Mouse (Mus musculus) intestine, embryonic 14.5 days (tissue): ENCODE measurements around the gene Nxn. TPM values are rescaled to one million over a fixed set of nuclear protein-coding genes. Genes with fewer than 3 reads are reported as not detected.

Experiments used
- ATAC-seq: fragments of 200-750 bp; cut with Nextera tagmentation; replicated peaks from 2 replicates; pipeline ENCODE4 v1.8.0; 2017; ENCODE audit warnings: low read depth, moderate number of reproducible peaks, moderate TSS enrichment, moderate library complexity; ENCODE audit not compliant: low FRiP score, low TSS enrichment
- DNase-seq: peaks from one replicate; pipeline ENCODE4 v3.0.0-alpha.2; 2018; ENCODE audit warnings: low spot score
- H3K27ac ChIP-seq: fragments of 300-500 bp; sonication (generic); 2 replicates; pipeline ENCODE4 v1.5.1; 2014; ENCODE audit warnings: low read depth, mild to moderate bottlenecking, control low read depth
- H3K27me3 ChIP-seq: fragments of 300-500 bp; sonication (generic); replicated peaks from 2 replicates; pipeline ENCODE4 v1.6.1; 2014; ENCODE audit warnings: low read length, control low read depth; ENCODE audit not compliant: control insufficient read depth, insufficient read depth
- H3K36me3 ChIP-seq: fragments of 300-500 bp; sonication (generic); 2 replicates; pipeline ENCODE4 v1.6.1; 2014; ENCODE audit warnings: low read length, control low read depth; ENCODE audit not compliant: control insufficient read depth, insufficient read depth
- H3K4me1 ChIP-seq: fragments of 300-500 bp; sonication (generic); replicated peaks from 2 replicates; pipeline ENCODE4 v1.6.1; 2014; ENCODE audit warnings: low read length, control low read depth, mixed read lengths; ENCODE audit not compliant: control insufficient read depth, insufficient read depth
- H3K4me2 ChIP-seq: fragments of 300-500 bp; sonication (generic); 2 replicates; pipeline ENCODE4 v1.6.1; 2014; ENCODE audit warnings: low read length
- H3K4me3 ChIP-seq: fragments of 300-500 bp; sonication (generic); 2 replicates; pipeline ENCODE4 v1.5.1; 2014; ENCODE audit warnings: low read depth, low read length, control low read depth, mixed read lengths
- H3K9ac ChIP-seq: fragments of 300-500 bp; sonication (generic); 2 replicates; pipeline ENCODE4 v1.6.1; 2014; ENCODE audit warnings: mild to moderate bottlenecking, low read length
- H3K9me3 ChIP-seq: fragments of 300-500 bp; sonication (generic); 2 replicates; pipeline ENCODE4 v1.6.1; 2016; ENCODE audit warnings: low read length, control low read depth; ENCODE audit not compliant: control insufficient read depth
- WGBS: fragments of 180-500 bp; shearing (Covaris S2); extraction: QIAGEN DNeasy Blood & Tissue Kit; methylation state at CpG from one replicate; pipeline ENCODE4 v1.1.7; 2014; 5-methylcytosine and 5-hydroxymethylcytosine counted together
- polyA plus RNA-seq: library from polyadenylated mRNA; unstranded; fragments of >200 nt; fragmentation: Nextera tagmentation; extraction: Ambion mirVana; gene quantifications from 2 replicates; pipeline ENCODE4 v1.2.1, GENCODE M21; 2014

Gene Nxn
- polyA plus RNA-seq, 1 experiment from 2014 or later, result 45.8 TPM

- Histone ChIP-seq H3K9me3 (no peaks in the 10 kb centered on the region), H3K9ac (no peak overlapping the region), H3K4me3 (no peak overlapping the region), H3K4me1 (peaks cover 56% of the 10 kb centered on the region), H3K27me3 (no peaks in the 10 kb centered on the region), H3K4me2 (no peak overlapping the region), H3K27ac (0 out of 2 replicates have a peak overlapping the region, but pooled peaks have one; percentile 38), H3K36me3 (no peaks in the 10 kb centered on the region)
- WGBS, result 35% methylated on average over 11 of the region's 11 CpGs
- DNase-seq, result no peak
- ATAC-seq, result no peak
Observed at GRCm38 (mm10) chr11:76328084-76328483, 70.9 kb downstream of the Nxn start.

DNA sequence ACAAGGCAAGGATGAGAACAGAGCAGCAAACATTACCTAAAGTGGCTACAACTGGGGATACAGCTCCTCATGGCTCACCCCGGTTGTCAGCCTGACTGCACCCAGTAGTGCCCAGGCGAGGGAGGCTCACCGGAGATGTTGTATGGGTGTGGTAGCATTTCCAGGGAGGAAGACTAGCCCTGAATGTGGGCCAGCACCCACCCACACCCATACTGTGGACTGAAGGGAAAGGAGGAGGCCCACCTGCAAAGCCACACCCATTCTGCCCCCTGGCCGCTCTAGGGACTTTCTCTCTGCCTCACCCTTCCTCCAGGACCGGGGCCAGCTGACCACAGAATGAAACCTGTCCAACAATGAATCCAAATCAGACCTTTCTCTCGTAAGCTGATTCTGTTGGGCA lies 72.3 kb downstream of the Nxn start:
- ATAC-seq (no peak), DNase-seq (no peak)
- no peaks in the 10 kb centered on the region for H3K27me3 ChIP-seq
- no peak overlapping the region for H3K4me3 ChIP-seq
- H3K9me3 ChIP-seq, result no peaks in the 10 kb centered on the region
- H3K4me1 ChIP-seq, result peaks cover 56% of the 10 kb centered on the region
- no peak overlapping the region for H3K27ac ChIP-seq
- H3K36me3 ChIP-seq, result no peaks in the 10 kb centered on the region
- WGBS, result 71% methylated on average over 6 of the region's 6 CpGs
- no peak overlapping the region for H3K4me2 ChIP-seq
- no peak overlapping the region for H3K9ac ChIP-seq

GRCm38 (mm10) chr11:76326051-76326450 lies 72.9 kb downstream of the Nxn start:
- WGBS, result 82% methylated on average over 2 of the region's 2 CpGs
- no peak overlapping the region for H3K27ac ChIP-seq
- H3K9me3 ChIP-seq, result peaks cover under 1% of the 10 kb centered on the region; the same call in 1 of the 2 replicates
- H3K4me2 ChIP-seq, result no peak overlapping the region
- H3K27me3 ChIP-seq, result no peaks in the 10 kb centered on the region
- H3K9ac ChIP-seq, result no peak overlapping the region
- no peak overlapping the region for H3K4me3 ChIP-seq
- peaks cover 58% of the 10 kb centered on the region for H3K4me1 ChIP-seq
- no peaks in the 10 kb centered on the region for H3K36me3 ChIP-seq
- DNase-seq (no peak), ATAC-seq (no peak)

DNA sequence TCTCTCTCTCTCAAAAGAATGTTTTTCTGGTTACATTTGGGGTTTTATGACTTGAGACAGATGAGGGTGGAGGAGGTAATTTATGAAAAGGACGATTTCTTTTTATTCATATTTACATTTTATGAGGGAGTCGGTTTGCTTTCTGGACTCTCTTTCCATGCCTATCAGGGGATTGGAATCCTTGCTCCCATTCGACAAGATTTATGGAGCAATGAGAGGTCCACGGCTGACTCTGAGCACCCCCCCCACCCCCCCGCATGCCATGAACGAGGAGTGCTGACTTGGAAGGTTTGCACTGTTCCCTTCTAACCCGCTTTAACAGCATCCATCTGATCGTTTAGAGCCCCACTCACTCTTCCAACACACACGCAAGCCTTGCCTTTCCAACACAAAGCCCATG lies 74.1 kb downstream of the Nxn start:
- WGBS, result 24% methylated on average over 9 of the region's 9 CpGs
- ATAC-seq (no peak), DNase-seq (no peak)

DNA sequence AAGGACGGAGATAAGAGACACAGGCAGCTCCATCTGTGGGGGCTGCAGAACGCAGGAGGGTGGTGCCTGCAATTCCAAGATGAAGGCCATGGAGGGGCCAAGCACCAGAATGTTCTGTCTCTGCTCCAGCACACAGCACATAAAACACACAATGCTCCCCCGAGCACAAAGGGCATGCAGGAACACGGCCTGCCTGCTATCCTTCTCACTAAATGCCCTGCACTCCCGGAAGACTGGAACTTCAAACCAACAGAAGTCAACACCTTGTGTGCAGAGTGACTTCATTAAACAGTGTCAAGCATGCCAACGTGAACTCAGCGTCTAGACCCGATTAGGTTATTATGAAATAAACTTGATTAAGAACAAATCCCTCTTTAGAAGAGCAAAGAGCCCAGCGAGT lies 74.7 kb downstream of the Nxn start:
- Histone ChIP-seq H3K27ac (peak overlapping the region; percentile 51), H3K4me2 (no peak overlapping the region), H3K4me1 (peaks cover 58% of the 10 kb centered on the region), H3K36me3 (no peaks in the 10 kb centered on the region), H3K27me3 (no peaks in the 10 kb centered on the region), H3K9me3 (peaks cover 4% of the 10 kb centered on the region), H3K9ac (no peak overlapping the region), H3K4me3 (no peak overlapping the region)
- ATAC-seq, result no peak
- 39% methylated on average over 9 of the region's 9 CpGs for WGBS
- DNase-seq, result no peak

More for the DNA sequence above, 74.1 kb downstream of the Nxn start:
- H3K36me3 ChIP-seq, result no peaks in the 10 kb centered on the region
- H3K9ac ChIP-seq, result no peak overlapping the region
- peaks cover 4% of the 10 kb centered on the region for H3K9me3 ChIP-seq
- H3K4me1 ChIP-seq, result peaks cover 58% of the 10 kb centered on the region
- H3K27ac ChIP-seq, result peak overlapping the region; percentile 54; the same call in 1 of the 2 replicates
- H3K4me3 ChIP-seq, result no peak overlapping the region
- no peaks in the 10 kb centered on the region for H3K27me3 ChIP-seq
- H3K4me2 ChIP-seq, result no peak overlapping the region

DNA sequence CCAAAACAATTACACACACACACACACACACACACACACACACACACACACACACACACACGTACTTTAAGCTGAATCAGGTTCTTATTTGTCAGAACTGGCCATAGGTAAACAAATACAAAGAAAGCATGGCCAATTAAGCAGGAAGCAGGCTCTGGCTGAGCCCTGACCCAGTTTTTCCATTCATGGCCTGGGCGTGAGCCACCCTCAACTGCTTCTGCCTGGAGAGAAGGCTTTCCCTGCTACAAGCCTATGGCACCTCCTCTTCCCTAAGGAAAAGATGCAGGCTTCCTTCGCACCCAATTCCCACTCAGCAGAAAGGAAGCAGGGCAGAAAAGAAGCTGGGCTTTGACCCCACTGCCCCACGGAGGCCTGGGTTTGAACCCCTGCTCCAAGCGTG lies 76.0 kb downstream of the Nxn start:
- Histone ChIP-seq H3K27me3 (no peaks in the 10 kb centered on the region), H3K9me3 (peaks cover 4% of the 10 kb centered on the region), H3K4me3 (no peak overlapping the region), H3K4me1 (peaks cover 46% of the 10 kb centered on the region), H3K36me3 (no peaks in the 10 kb centered on the region), H3K9ac (no peak overlapping the region), H3K4me2 (no peak overlapping the region), H3K27ac (no peak overlapping the region)
- 81% methylated on average over 5 of the region's 5 CpGs for WGBS
- no peak for DNase-seq
- ATAC-seq, result no peak

DNA sequence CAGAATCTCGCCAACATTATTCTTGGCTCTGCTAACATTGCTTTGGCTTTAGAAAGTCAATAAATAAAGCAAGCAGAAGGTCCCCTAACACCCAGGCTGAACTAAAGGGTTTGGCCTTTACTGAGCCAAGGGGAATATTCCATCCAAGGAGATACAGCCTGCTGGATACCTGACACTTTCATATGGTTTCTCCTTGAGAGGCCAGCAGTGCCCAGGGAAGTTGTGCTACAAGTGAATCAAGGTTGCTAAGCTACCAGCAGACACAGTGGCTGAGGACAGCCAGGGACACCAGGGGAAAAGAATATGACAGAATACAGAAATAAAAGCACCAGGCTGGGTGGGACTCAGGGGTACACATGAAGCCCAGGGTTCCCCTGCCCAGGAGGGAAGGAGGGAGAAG lies 76.9 kb downstream of the Nxn start:
- Histone ChIP-seq H3K9ac (no peak overlapping the region), H3K27me3 (no peaks in the 10 kb centered on the region), H3K4me3 (no peak overlapping the region), H3K4me1 (peaks cover 38% of the 10 kb centered on the region), H3K4me2 (no peak overlapping the region), H3K9me3 (peaks cover 4% of the 10 kb centered on the region), H3K27ac (0 out of 2 replicates have a peak overlapping the region, but pooled peaks have one; percentile 0), H3K36me3 (no peaks in the 10 kb centered on the region)
- no peak for ATAC-seq
- DNase-seq, result no peak
- WGBS, result 69% methylated on average over 1 of the region's 1 CpGs

- Histone ChIP-seq H3K4me3 (no peak overlapping the region), H3K9ac (no peak overlapping the region), H3K27me3 (no peaks in the 10 kb centered on the region), H3K27ac (no peak overlapping the region), H3K4me1 (peaks cover 28% of the 10 kb centered on the region), H3K4me2 (no peak overlapping the region), H3K9me3 (peaks cover 4% of the 10 kb centered on the region), H3K36me3 (no peaks in the 10 kb centered on the region)
- DNase-seq, result no peak
- ATAC-seq, result no peak
- WGBS, result 80% methylated on average over 9 of the region's 9 CpGs
Observed at GRCm38 (mm10) chr11:76320475-76320874, 78.5 kb downstream of the Nxn start.

DNA sequence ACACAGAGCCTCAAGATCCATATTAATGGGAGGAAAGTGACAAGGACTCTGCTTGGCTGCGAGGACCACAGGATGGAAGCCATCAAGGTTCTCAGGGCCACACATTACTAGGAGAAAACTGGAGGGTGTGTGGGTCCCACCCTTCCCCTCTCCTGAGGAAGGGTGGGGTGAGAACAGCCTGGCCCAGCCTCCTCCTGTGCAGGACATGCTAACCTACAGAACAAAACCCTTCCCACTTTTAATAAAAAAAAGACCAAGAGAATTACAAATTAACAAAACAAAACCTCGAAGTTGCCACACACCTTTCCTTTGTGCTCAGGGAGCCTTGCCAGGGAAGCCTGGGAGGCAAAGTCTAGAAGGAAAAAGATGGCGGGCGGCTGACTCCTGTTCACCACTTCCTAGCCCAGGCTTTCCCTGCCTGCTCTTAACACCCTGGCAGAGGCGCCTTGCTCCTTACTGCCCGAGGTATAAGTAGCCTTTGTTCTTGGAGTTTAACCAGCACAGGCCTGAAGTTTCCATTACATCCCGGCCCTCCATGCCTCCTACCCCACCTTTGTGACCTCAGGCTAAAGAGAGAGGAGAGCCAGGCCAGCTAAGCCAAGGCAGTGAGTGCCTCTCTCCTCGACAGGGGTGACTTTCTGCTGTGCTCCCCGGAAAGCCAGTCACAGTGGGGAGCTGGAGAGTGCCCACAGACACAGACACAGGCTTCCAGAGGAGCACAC lies 79.1 kb downstream of the Nxn start:
- 66% methylated on average over 9 of the region's 9 CpGs for WGBS
- no peak for ATAC-seq
- peaks cover 22% of the 10 kb centered on the region for H3K4me1 ChIP-seq
- no peak overlapping the region for H3K4me2 ChIP-seq
- peaks cover 4% of the 10 kb centered on the region for H3K9me3 ChIP-seq
- no peaks in the 10 kb centered on the region for H3K36me3 ChIP-seq
- no peak for DNase-seq
- H3K4me3 ChIP-seq, result no peak overlapping the region
- H3K27me3 ChIP-seq, result no peaks in the 10 kb centered on the region
- no peak overlapping the region for H3K9ac ChIP-seq
- H3K27ac ChIP-seq, result no peak overlapping the region
